Mouse (Mus musculus) heart, embryonic 15.5 days (tissue): ENCODE data around the gene Sos2. TPM values are rescaled to one million over a fixed set of nuclear protein-coding genes. Genes with fewer than 3 reads are reported as not detected.

Experiments
- ATAC-seq: fragments of 200-750 bp; cut with Nextera tagmentation; replicated peaks from 2 replicates; pipeline ENCODE4 v1.8.0; 2017; ENCODE audit warnings: low read depth, moderate TSS enrichment; ENCODE audit not compliant: insufficient number of reproducible peaks, insufficient read depth, low FRiP score
- H3K27ac ChIP-seq: fragments of 300-500 bp; sonication (generic); 2 replicates; pipeline ENCODE4 v1.5.1; 2015; ENCODE audit warnings: mild to moderate bottlenecking, inconsistent platforms
- H3K27me3 ChIP-seq: fragments of 300-500 bp; sonication (generic); 2 replicates; pipeline ENCODE4 v1.6.1; 2015; ENCODE audit warnings: inconsistent platforms
- H3K36me3 ChIP-seq: fragments of 300-500 bp; sonication (generic); 2 replicates; pipeline ENCODE4 v1.6.1; 2015; ENCODE audit warnings: mild to moderate bottlenecking, inconsistent platforms
- H3K4me1 ChIP-seq: fragments of 300-500 bp; sonication (generic); replicated peaks from 2 replicates; pipeline ENCODE4 v1.6.1; 2015; ENCODE audit warnings: inconsistent platforms
- H3K4me2 ChIP-seq: fragments of 300-500 bp; sonication (generic); 2 replicates; pipeline ENCODE4 v1.6.1; 2015; ENCODE audit warnings: inconsistent platforms, mild to moderate bottlenecking, moderate library complexity
- H3K4me3 ChIP-seq: fragments of 300-500 bp; sonication (generic); 2 replicates; pipeline ENCODE4 v1.5.1; 2015; ENCODE audit warnings: mild to moderate bottlenecking, inconsistent platforms
- H3K9ac ChIP-seq: fragments of 300-500 bp; sonication (generic); 2 replicates; pipeline ENCODE4 v1.6.1; 2015; ENCODE audit warnings: mild to moderate bottlenecking, inconsistent platforms
- H3K9me3 ChIP-seq: fragments of 300-500 bp; sonication (generic); replicated peaks from 2 replicates; pipeline ENCODE4 v1.6.1; 2016; ENCODE audit warnings: inconsistent platforms
- WGBS: fragments of 180-500 bp; shearing (Covaris S2); methylation state at CpG from one replicate; pipeline ENCODE4 v1.1.7; 2015; ENCODE audit warnings: mixed read lengths; 5-methylcytosine and 5-hydroxymethylcytosine counted together
- polyA plus RNA-seq: library from polyadenylated mRNA; unstranded; fragments of >200 nt; fragmentation: Nextera tagmentation; extraction: Ambion mirVana; gene quantifications from 2 replicates; pipeline ENCODE4 v1.2.1, GENCODE M21; 2015

Sos2 gene
- polyA plus RNA-seq: 6.7 and 7.4 TPM in 2 replicates

GRCm38 (mm10) chr12:69681566-69682061, at the start of gene Sos2:
TSS of gene Sos2 (minus strand) at chr12:69681852.
- Histone ChIP-seq H3K36me3 (no peaks in the 10 kb centered on the region), H3K27ac (peak within 1 kb of the TSS; percentile 99), H3K9ac (peak within 1 kb of the TSS; percentile 100), H3K4me2 (peak within 1 kb of the TSS; percentile 77), H3K4me1 (peaks cover 20% of the 10 kb centered on the region), H3K27me3 (no peaks in the 10 kb centered on the region), H3K9me3 (no peaks in the 10 kb centered on the region), H3K4me3 (peak within 1 kb of the TSS; percentile 99)
- WGBS: under 1% methylated on average over 52 of the region's 85 CpGs
- ATAC-seq: peak; percentile 76

- WGBS: 81% methylated on average over 1 of the region's 1 CpGs
- Histone ChIP-seq H3K9me3 (no peaks in the 10 kb centered on the region), H3K27me3 (no peaks in the 10 kb centered on the region), H3K4me3 (no peak overlapping the region), H3K4me2 (no peak overlapping the region), H3K9ac (no peak overlapping the region), H3K36me3 (no peaks in the 10 kb centered on the region), H3K4me1 (peaks cover 10% of the 10 kb centered on the region; the same call in 1 of the 2 replicates), H3K27ac (no peak overlapping the region)
- ATAC-seq: no peak
These were observed 48.7 kb upstream of the Sos2 start for GRCm38 (mm10) chr12:69730306-69730705.

GRCm38 (mm10) chr12:69729246-69729645, 47.6 kb upstream of the Sos2 start:
- WGBS: 77% methylated on average over 1 of the region's 1 CpGs
- Histone ChIP-seq H3K4me3 (no peak overlapping the region), H3K9me3 (no peaks in the 10 kb centered on the region), H3K4me1 (peaks cover 12% of the 10 kb centered on the region), H3K27ac (no peak overlapping the region), H3K36me3 (no peaks in the 10 kb centered on the region), H3K9ac (no peak overlapping the region), H3K4me2 (no peak overlapping the region), H3K27me3 (no peaks in the 10 kb centered on the region)
- ATAC-seq: no peak

GRCm38 (mm10) chr12:69724711-69725460, 43.2 kb upstream of the Sos2 start, which contains the start of the genes L2hgdh and Atp5s:
TSS of gene L2hgdh (minus strand) at chr12:69724873.
TSS of gene Atp5s (plus strand) at chr12:69724950.
- ATAC-seq: peak; percentile 95
- under 1% methylated on average over 60 of the region's 60 CpGs for WGBS
- H3K9ac ChIP-seq: peak within 1 kb of the TSS; percentile 64

GRCm38 (mm10) chr12:69724018-69724710, 42.5 kb upstream of the Sos2 start:
- 2% methylated on average over 24 of the region's 24 CpGs for WGBS
- peak overlapping the region; percentile 91 for H3K4me2 ChIP-seq
- no peak for ATAC-seq
- H3K4me1 ChIP-seq: peaks cover 18% of the 10 kb centered on the region
- H3K27me3 ChIP-seq: no peaks in the 10 kb centered on the region
- H3K27ac ChIP-seq: peak overlapping the region; percentile 93
- peak overlapping the region; percentile 64 for H3K9ac ChIP-seq
- H3K36me3 ChIP-seq: peaks cover 12% of the 10 kb centered on the region
- H3K4me3 ChIP-seq: peak overlapping the region; percentile 80
- H3K9me3 ChIP-seq: 0 out of 2 replicates have a peak, but pooled peaks cover 5% of the 10 kb centered on the region

More at GRCm38 (mm10) chr12:69724711-69725460, 43.2 kb upstream of the Sos2 start, which contains the start of the genes L2hgdh and Atp5s:
- H3K4me2 ChIP-seq: peak within 1 kb of the TSS; percentile 91
- H3K4me3 ChIP-seq: peak within 1 kb of the TSS; percentile 80
- H3K36me3 ChIP-seq: peaks cover 5% of the 10 kb centered on the region
- H3K4me1 ChIP-seq: peaks cover 18% of the 10 kb centered on the region
- H3K27ac ChIP-seq: peak within 1 kb of the TSS; percentile 93
- no peaks in the 10 kb centered on the region for H3K27me3 ChIP-seq
- no peaks in the 10 kb centered on the region for H3K9me3 ChIP-seq

- H3K4me1 ChIP-seq: peaks cover 18% of the 10 kb centered on the region
- H3K4me3 ChIP-seq: peak overlapping the region; percentile 80; the same call in 1 of the 2 replicates
- 0 out of 2 replicates have a peak, but pooled peaks cover 5% of the 10 kb centered on the region for H3K9me3 ChIP-seq
- WGBS: 55% methylated on average over 2 of the region's 2 CpGs
- ATAC-seq: no peak
- no peaks in the 10 kb centered on the region for H3K27me3 ChIP-seq
- no peak overlapping the region for H3K9ac ChIP-seq
- H3K27ac ChIP-seq: no peak overlapping the region
- H3K4me2 ChIP-seq: peak overlapping the region; percentile 91; the same call in 1 of the 2 replicates
- peaks cover 16% of the 10 kb centered on the region for H3K36me3 ChIP-seq
These were observed 41.7 kb upstream of the Sos2 start for GRCm38 (mm10) chr12:69723376-69723775.

- Histone ChIP-seq H3K27me3 (no peaks in the 10 kb centered on the region), H3K4me3 (no peak overlapping the region), H3K9ac (no peak overlapping the region), H3K4me1 (peaks cover 18% of the 10 kb centered on the region), H3K27ac (no peak overlapping the region), H3K36me3 (peaks cover 21% of the 10 kb centered on the region), H3K9me3 (0 out of 2 replicates have a peak, but pooled peaks cover 5% of the 10 kb centered on the region), H3K4me2 (no peak overlapping the region)
- WGBS: 88% methylated on average over 3 of the region's 3 CpGs
- ATAC-seq: no peak
These were observed 41.2 kb upstream of the Sos2 start for GRCm38 (mm10) chr12:69722857-69723256.

GRCm38 (mm10) chr12:69713628-69714027, 32.0 kb upstream of the Sos2 start:
- Histone ChIP-seq H3K4me1 (no peaks in the 10 kb centered on the region), H3K9me3 (no peaks in the 10 kb centered on the region), H3K36me3 (peaks cover 5% of the 10 kb centered on the region; the same call in 1 of the 2 replicates), H3K27me3 (no peaks in the 10 kb centered on the region), H3K4me3 (no peak overlapping the region), H3K9ac (no peak overlapping the region), H3K27ac (no peak overlapping the region), H3K4me2 (no peak overlapping the region)
- ATAC-seq: no peak

GRCm38 (mm10) chr12:69704799-69705458, 23.3 kb upstream of the Sos2 start:
- no peak overlapping the region for H3K27ac ChIP-seq

GRCm38 (mm10) chr12:69698352-69698751, 16.7 kb upstream of the Sos2 start:
- Histone ChIP-seq H3K9me3 (no peaks in the 10 kb centered on the region), H3K4me1 (no peaks in the 10 kb centered on the region), H3K9ac (no peak overlapping the region), H3K4me3 (no peak overlapping the region), H3K36me3 (no peaks in the 10 kb centered on the region), H3K27me3 (no peaks in the 10 kb centered on the region), H3K27ac (no peak overlapping the region), H3K4me2 (no peak overlapping the region)
- ATAC-seq: no peak
- WGBS: 74% methylated on average over 6 of the region's 6 CpGs

More at GRCm38 (mm10) chr12:69704799-69705458, 23.3 kb upstream of the Sos2 start:
- Histone ChIP-seq H3K27me3 (no peaks in the 10 kb centered on the region), H3K4me2 (no peak overlapping the region), H3K9me3 (no peaks in the 10 kb centered on the region), H3K4me1 (peaks cover 4% of the 10 kb centered on the region; the same call in 1 of the 2 replicates), H3K36me3 (no peaks in the 10 kb centered on the region), H3K9ac (no peak overlapping the region), H3K4me3 (no peak overlapping the region)
- WGBS: 67% methylated on average over 11 of the region's 11 CpGs
- ATAC-seq: no peak

- H3K4me1 ChIP-seq: no peaks in the 10 kb centered on the region
- no peak overlapping the region for H3K27ac ChIP-seq
- no peak overlapping the region for H3K9ac ChIP-seq
- ATAC-seq: no peak
- H3K27me3 ChIP-seq: no peaks in the 10 kb centered on the region
- H3K36me3 ChIP-seq: no peaks in the 10 kb centered on the region
- H3K4me2 ChIP-seq: no peak overlapping the region
- no peaks in the 10 kb centered on the region for H3K9me3 ChIP-seq
- H3K4me3 ChIP-seq: no peak overlapping the region
- 73% methylated on average over 5 of the region's 5 CpGs for WGBS
These were observed 15.1 kb upstream of the Sos2 start for GRCm38 (mm10) chr12:69696746-69697145.
